Mouse (Mus musculus): ENCODE data around the gene Eml3. TPM values are rescaled to one million over a fixed set of nuclear protein-coding genes. Genes with fewer than 3 reads are reported as not detected.
A peak's percentile ranks its signal among the peaks of the same experiment; 100 is the strongest.
"Not testable (repeated sequence)": the region's sequence is repeated elsewhere in the genome, so short reads cannot be mapped to it uniquely, and the experiment has no call there.

The Eml3 gene
- polyA plus RNA-seq (2016; fragmentation: Nextera tagmentation; extraction: Ambion mirVana) = 24.0 and 25.7 TPM in 2 replicates

- no peaks in the 10 kb centered on the region for H3K27me3 ChIP-seq (ENCODE audit: poor library complexity, severe bottlenecking)
- DNase-seq (ENCODE audit: extremely low spot score, low spot score) = peak; percentile 75
- H3K4me3 ChIP-seq = peak within 1 kb of the TSS; percentile 77
- peak within 1 kb of the TSS; percentile 89 for H3K27ac ChIP-seq
- peaks cover 62% of the 10 kb centered on the region for H3K36me3 ChIP-seq (replicated peaks)
- H3K9me3 ChIP-seq = no peaks in the 10 kb centered on the region
- WGBS = under 1% methylated on average over 58 of the region's 74 CpGs
- H3K4me1 ChIP-seq = peaks cover 28% of the 10 kb centered on the region
Observed at GRCm38 (mm10) chr19:8929224-8930088, at the start of gene Eml3, which contains the start of gene Rom1. Eml3 (plus strand) TSS chr19:8929552. Rom1 (minus strand) TSS chr19:8929356.

GRCm38 (mm10) chr19:8880311-8881033, 48.9 kb upstream of the Eml3 start, which contains the start of gene Uqcc3:
Uqcc3 (minus strand) TSS chr19:8880923.
- Histone ChIP-seq H3K36me3 (replicated peaks) (peaks cover 29% of the 10 kb centered on the region), H3K4me3 (peak within 1 kb of the TSS; percentile 89), H3K4me1 (peaks cover 16% of the 10 kb centered on the region), H3K27me3 (ENCODE audit: poor library complexity, severe bottlenecking) (no peaks in the 10 kb centered on the region), H3K9me3 (no peaks in the 10 kb centered on the region), H3K27ac (peak within 1 kb of the TSS; percentile 89)
- WGBS = under 1% methylated on average over 42 of the region's 42 CpGs
- peak; percentile 82 for DNase-seq (ENCODE audit: extremely low spot score, low spot score)

GRCm38 (mm10) chr19:8881034-8881392, 48.3 kb upstream of the Eml3 start:
- peak overlapping the region; percentile 89 for H3K27ac ChIP-seq
- H3K27me3 ChIP-seq (ENCODE audit: poor library complexity, severe bottlenecking) = no peaks in the 10 kb centered on the region
- H3K36me3 ChIP-seq (replicated peaks) = peaks cover 24% of the 10 kb centered on the region
- H3K9me3 ChIP-seq = no peaks in the 10 kb centered on the region
- peak overlapping the region; percentile 89 for H3K4me3 ChIP-seq
- DNase-seq (ENCODE audit: extremely low spot score, low spot score) = no peak
- WGBS = 18% methylated on average over 3 of the region's 3 CpGs
- peaks cover 16% of the 10 kb centered on the region for H3K4me1 ChIP-seq

- 81% methylated on average over 3 of the region's 3 CpGs for WGBS
- Histone ChIP-seq H3K27ac (no peak within 1 kb of the TSS), H3K4me1 (peaks cover 30% of the 10 kb centered on the region), H3K4me3 (no peak within 1 kb of the TSS), H3K36me3 (replicated peaks) (peaks cover 5% of the 10 kb centered on the region; the same call in 1 of the 2 replicates), H3K9me3 (no peaks in the 10 kb centered on the region), H3K27me3 (ENCODE audit: poor library complexity, severe bottlenecking) (no peaks in the 10 kb centered on the region)
- DNase-seq (ENCODE audit: extremely low spot score, low spot score) = no peak
Observed at GRCm38 (mm10) chr19:8883616-8884015, 45.7 kb upstream of the Eml3 start, which contains the start of the genes Lbhd1 and Gm49403. Lbhd1 (plus strand) TSS chr19:8883732. Gm49403 (plus strand) TSS chr19:8883930.

GRCm38 (mm10) chr19:8886916-8887584, 42.3 kb upstream of the Eml3 start:
- Histone ChIP-seq H3K27me3 (ENCODE audit: poor library complexity, severe bottlenecking) (no peaks in the 10 kb centered on the region), H3K9me3 (no peaks in the 10 kb centered on the region), H3K36me3 (replicated peaks) (peaks cover 22% of the 10 kb centered on the region), H3K27ac (peak overlapping the region; percentile 96), H3K4me1 (peaks cover 22% of the 10 kb centered on the region), H3K4me3 (peak overlapping the region; percentile 78)
- WGBS = 56% methylated on average over 1 of the region's 1 CpGs
- DNase-seq (ENCODE audit: extremely low spot score, low spot score) = no peak

GRCm38 (mm10) chr19:8887585-8888463, 41.5 kb upstream of the Eml3 start:
- peak overlapping the region; percentile 78 for H3K4me3 ChIP-seq
- H3K4me1 ChIP-seq = peaks cover 27% of the 10 kb centered on the region
- H3K36me3 ChIP-seq (replicated peaks) = peaks cover 22% of the 10 kb centered on the region
- no peak for DNase-seq (ENCODE audit: extremely low spot score, low spot score)
- peak overlapping the region; percentile 96 for H3K27ac ChIP-seq
- WGBS = 16% methylated on average over 19 of the region's 19 CpGs
- H3K9me3 ChIP-seq = no peaks in the 10 kb centered on the region
- H3K27me3 ChIP-seq (ENCODE audit: poor library complexity, severe bottlenecking) = no peaks in the 10 kb centered on the region

- no peaks in the 10 kb centered on the region for H3K9me3 ChIP-seq
- peak; percentile 95 for DNase-seq (ENCODE audit: extremely low spot score, low spot score)
- H3K27me3 ChIP-seq (ENCODE audit: poor library complexity, severe bottlenecking) = no peaks in the 10 kb centered on the region
- under 1% methylated on average over 58 of the region's 58 CpGs for WGBS
- peaks cover 22% of the 10 kb centered on the region for H3K36me3 ChIP-seq (replicated peaks)
- H3K4me3 ChIP-seq = peak within 1 kb of the TSS; percentile 78
- peak within 1 kb of the TSS; percentile 96 for H3K27ac ChIP-seq
- H3K4me1 ChIP-seq = peaks cover 32% of the 10 kb centered on the region
Observed at GRCm38 (mm10) chr19:8888511-8889385, 40.6 kb upstream of the Eml3 start, which contains the start of the genes 1810009A15Rik and Gm49416. 1810009A15Rik (plus strand) TSS chr19:8888853. Gm49416 (plus strand) TSS chr19:8888926.

- Histone ChIP-seq H3K4me3 (peak within 1 kb of the TSS; percentile 84), H3K27me3 (ENCODE audit: poor library complexity, severe bottlenecking) (no peaks in the 10 kb centered on the region), H3K27ac (peak within 1 kb of the TSS; percentile 94), H3K36me3 (replicated peaks) (peaks cover 53% of the 10 kb centered on the region), H3K4me1 (peaks cover 44% of the 10 kb centered on the region), H3K9me3 (no peaks in the 10 kb centered on the region)
- WGBS = 4% methylated on average over 54 of the region's 54 CpGs
- peak; percentile 83 for DNase-seq (ENCODE audit: extremely low spot score, low spot score)
Observed at GRCm38 (mm10) chr19:8892829-8893766, 36.3 kb upstream of the Eml3 start, which contains the start of gene Ints5. Ints5 (plus strand) TSS chr19:8893005.

- H3K27ac ChIP-seq = no peak overlapping the region
- no peaks in the 10 kb centered on the region for H3K9me3 ChIP-seq
- H3K4me3 ChIP-seq = peak overlapping the region; percentile 1; the same call in 1 of the 2 replicates
- no peaks in the 10 kb centered on the region for H3K27me3 ChIP-seq (ENCODE audit: poor library complexity, severe bottlenecking)
- peaks cover 50% of the 10 kb centered on the region for H3K4me1 ChIP-seq
- no peak for DNase-seq (ENCODE audit: extremely low spot score, low spot score)
- peaks cover 52% of the 10 kb centered on the region for H3K36me3 ChIP-seq (replicated peaks)
- 97% methylated on average over 9 of the region's 9 CpGs for WGBS
Observed at GRCm38 (mm10) chr19:8895397-8895960, 33.9 kb upstream of the Eml3 start.

- peaks cover 50% of the 10 kb centered on the region for H3K4me1 ChIP-seq
- peak overlapping the region; percentile 1; the same call in 1 of the 2 replicates for H3K4me3 ChIP-seq
- 92% methylated on average over 5 of the region's 5 CpGs for WGBS
- not testable (repeated sequence) for H3K27me3 ChIP-seq (ENCODE audit: poor library complexity, severe bottlenecking); H3K27ac ChIP-seq; H3K9me3 ChIP-seq; DNase-seq (ENCODE audit: extremely low spot score, low spot score)
- H3K36me3 ChIP-seq (replicated peaks) = peaks cover 52% of the 10 kb centered on the region
Observed at GRCm38 (mm10) chr19:8896231-8896630, 33.1 kb upstream of the Eml3 start.
